Mouse (Mus musculus) thymus, adult 18-20 months (tissue): ENCODE results near the gene Vmn1r87.

Experiments used
- DNase-seq, 2 experiments: peaks; one replicate each; pipeline ENCODE4 v3.0.0; 2022; ENCODE audit warnings: mixed read lengths in 2 of 2

Vmn1r87 gene

DNA sequence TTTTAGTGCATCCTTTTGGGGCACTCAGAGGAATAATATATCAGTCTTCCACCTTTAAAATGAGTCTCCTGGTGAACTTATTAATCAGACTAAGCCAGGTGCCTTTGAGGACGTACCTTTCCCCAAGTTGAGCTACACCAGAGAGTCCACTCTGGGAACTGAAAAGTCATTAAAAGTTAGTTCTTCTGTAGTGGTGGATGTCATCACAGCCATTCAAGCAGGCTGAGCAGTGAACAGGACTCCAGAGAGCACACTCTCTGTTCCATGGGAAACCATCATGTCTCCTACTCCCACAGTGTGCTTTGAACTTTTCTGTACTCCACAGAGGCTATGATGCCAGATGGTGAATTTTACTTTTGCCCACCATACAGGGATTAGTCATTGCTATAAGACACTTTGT, at the start of gene Vmn1r87:
Gene Vmn1r87 (minus strand): TSS at position 101 of the 400 bp plus-strand sequence.
- no peak for DNase-seq

DNA sequence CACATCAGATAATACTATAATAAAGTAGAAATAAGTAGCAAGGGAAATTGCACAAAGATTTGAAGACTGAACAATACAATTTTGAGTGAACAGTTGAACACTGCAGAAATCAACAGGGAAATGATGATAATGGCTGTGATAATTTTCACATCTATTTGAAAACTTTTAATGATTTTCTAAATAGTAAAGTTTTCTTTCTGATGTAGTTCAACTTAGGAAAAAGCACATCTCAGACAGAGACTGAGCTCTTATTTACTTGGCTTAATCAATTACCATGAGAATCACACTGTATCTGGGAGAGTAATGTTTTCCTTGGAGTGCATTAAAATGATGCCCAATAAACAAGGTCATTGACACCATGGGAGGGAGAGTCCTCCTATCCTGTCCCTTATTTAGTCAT, 19.3 kb upstream of the Vmn1r87 start, which contains the start of gene Vmn1r88:
Gene Vmn1r88 (plus strand): TSS at position 301 of the 400 bp plus-strand sequence.
- no peak for DNase-seq

- no peak for DNase-seq
These were observed 2.6 kb downstream of the Vmn1r87 start for GRCm38 (mm10) chr7:13137340-13137739.

GRCm38 (mm10) chr7:13131856-13132255, 8.1 kb downstream of the Vmn1r87 start:
- DNase-seq: no peak

DNA sequence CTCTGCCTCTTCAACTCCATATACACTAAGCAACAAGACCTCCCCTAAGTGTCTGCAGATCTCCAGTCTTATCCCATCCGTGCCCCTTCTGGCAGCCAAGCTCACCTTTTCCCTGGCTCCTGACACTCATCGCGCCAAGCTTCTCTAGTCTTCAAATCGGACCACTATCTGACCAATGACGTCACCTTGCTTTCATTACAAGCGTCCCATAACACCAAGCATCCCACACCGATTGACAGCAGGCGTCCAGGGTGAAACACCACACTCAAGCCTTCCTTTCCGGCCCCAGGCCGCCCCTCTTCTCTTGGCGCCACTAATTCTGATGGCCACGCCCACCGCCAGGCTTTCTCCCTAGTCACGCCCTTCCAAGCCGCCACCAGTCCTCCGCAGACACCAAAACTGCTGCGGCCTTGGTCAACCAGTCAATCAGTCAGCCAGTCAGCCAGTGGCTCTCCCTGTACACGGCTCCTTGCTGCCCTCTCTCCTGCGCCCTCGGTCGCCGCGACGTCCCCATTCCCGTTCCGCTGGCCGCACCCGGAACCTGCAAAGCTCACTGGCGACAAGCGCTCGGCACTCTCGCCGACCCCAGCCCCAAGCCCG, 16.3 kb downstream of the Vmn1r87 start:
- peak in 1 of 2 experiments; percentile 11 for DNase-seq

GRCm38 (mm10) chr7:13119817-13120216, 20.1 kb downstream of the Vmn1r87 start, which contains the start of gene Vmn1r86:
Gene Vmn1r86, minus strand, starts transcription at chr7:13119917.
- DNase-seq: no peak

DNA sequence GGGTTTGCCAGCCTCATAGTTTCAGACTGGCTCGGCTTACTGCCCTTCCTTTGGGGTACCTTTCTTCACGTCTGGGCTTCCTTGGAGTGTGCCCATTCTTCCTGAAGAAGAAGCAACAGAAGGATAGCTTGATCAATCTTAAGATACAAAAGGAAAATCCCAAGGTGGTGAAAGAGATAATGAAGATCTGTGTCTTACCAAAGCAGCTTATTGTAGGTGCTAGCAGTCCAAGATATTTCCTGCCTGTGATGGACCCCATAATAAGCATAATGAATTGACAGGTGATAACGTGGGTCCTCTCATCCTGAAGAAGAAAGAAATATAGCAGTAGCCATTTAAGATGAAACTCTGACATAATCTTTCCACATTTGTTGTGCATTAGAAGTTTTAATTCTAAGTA, 44.9 kb downstream of the Vmn1r87 start, which contains the start of gene Vmn1r85:
Gene Vmn1r85 (minus strand): TSS at position 101 of the 400 bp plus-strand sequence.
- no peak for DNase-seq
